Mouse (Mus musculus) ES-Bruce4 (cell line): ENCODE measurements around the gene Frmd8.

ENCODE experiments used
- CTCF ChIP-seq: IDR thresholded peaks from one replicate; pipeline ENCODE4 v1.8.1; 2011; ENCODE audit warnings: low read depth, low read length
- POLR2A ChIP-seq: IDR thresholded peaks from one replicate; pipeline ENCODE4 v1.8.1; 2011; ENCODE audit warnings: low read length; ENCODE audit not compliant: insufficient read depth

DNA sequence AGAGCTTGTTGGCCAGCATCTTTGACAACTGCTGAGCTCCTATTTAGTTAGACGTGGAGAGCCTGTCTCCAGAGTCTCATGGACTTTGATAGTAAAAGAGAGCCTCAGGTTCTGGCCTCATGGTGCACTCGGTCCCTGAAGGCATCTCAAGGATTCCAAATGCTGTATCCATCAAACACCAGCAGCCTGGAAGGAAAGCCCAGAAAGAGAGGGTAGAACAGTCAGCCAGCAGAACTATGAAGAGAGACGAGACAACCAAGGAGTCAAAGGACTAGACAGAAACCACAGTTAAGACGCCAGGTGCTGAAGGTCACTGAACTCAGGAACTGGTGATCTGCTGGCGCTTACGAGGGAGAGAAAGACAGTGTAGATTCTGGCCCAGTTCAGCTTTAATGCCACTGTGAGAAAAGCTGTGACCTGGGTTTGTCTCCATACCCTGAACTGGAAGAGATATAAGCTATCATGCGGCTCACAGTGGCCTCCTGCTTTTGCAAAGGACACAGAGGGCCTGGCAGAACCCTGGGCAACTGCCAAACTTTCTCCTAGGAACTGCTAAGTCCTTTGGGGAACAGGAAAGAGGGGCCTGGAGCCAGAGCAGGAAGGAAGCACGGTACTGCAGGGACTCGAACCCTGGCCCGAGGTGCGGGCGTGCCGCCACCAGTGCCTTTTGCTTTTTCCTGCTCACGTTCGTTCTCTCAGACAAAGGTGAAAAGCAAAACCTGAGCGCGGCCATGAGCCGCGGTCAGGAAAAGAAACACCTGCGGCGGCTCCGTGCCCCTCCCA is 50.8 kb downstream of the Frmd8 start:
- TF ChIP-seq POLR2A (no peak), CTCF (no peak)
